Mouse (Mus musculus) lung, postnatal 36 days (tissue): ENCODE data around the gene Ube2s.
"Not testable (repeated sequence)": the region's sequence is repeated elsewhere in the genome, so short reads cannot be mapped to it uniquely, and the experiment has no call there.

ENCODE experiments used
- DNase-seq: peaks from one replicate; pipeline ENCODE4 v3.0.0; 2022; ENCODE audit warnings: mixed read lengths

Ube2s gene

DNA sequence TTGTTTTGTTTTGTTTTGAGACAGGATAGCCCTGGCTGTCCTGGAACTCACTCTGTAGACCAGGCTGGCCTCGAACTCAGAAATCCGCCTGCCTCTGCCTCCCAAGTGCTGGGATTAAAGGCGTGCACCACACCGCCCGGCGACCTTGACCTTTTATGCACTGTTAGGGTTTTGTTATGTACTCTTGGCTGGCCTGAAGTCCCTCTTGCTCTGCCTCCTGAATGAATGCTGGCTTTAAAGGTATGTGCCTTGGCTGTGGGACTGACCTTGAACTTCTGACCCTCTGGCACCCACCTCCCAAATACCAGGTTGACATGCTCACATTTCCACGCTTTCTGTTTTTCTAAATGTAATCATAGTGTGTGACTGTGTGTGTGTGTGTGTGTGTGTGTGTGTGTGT, 8.5 kb upstream of the Ube2s start:
- not testable (repeated sequence) for DNase-seq

DNA sequence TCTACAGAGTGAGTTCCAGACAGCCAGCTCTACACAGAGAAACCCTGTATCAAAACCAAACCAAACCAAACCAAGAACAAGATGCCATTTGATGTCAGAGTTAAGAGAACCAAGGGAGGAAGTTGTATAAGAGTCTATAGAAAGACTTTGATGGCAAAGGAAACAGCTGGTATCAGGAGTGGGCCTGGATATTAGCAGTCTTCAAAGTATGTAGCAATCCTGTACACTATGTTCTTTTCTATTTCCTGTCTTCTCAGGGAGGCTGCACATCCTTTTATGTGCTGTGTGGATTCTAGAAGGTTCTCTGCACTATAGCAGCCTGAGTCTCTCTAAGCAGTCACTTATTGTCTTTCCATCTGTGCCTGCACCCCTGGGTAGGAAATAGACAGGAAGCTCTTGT, 4.2 kb upstream of the Ube2s start:
- no peak for DNase-seq

DNA sequence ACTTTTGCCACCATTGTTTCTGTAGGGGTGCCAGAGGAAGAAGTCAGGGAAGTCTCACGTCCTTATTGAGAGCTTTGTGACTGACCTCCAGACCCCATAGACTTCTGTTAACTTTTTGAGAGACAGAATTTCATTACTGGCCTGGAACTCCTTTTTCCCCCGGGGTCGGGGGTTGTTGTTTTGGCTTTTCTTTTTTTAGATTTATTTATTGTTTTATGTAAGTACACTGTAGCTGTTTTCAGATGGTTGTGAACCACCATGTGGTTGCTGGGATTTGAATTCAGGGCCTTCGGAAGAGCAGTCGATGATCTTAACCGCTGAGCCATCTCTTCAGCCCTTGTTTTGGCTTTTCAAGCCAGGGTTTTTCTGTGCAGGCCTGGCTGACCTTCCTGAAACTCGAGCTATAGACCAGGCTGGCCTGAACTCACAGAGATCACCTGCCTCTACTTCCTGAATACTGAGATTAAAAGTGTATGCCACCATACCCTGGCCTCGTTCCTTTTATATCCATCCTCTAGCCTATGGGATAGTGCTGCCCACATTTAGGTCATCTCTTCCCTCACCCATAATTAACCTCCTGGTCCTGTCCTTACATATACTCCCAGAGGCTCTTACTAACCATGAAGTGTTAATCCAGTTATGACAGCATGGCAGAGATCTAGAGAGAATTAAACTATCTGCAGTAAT, 858 bp upstream of the Ube2s start:
- DNase-seq, result no peak

DNA sequence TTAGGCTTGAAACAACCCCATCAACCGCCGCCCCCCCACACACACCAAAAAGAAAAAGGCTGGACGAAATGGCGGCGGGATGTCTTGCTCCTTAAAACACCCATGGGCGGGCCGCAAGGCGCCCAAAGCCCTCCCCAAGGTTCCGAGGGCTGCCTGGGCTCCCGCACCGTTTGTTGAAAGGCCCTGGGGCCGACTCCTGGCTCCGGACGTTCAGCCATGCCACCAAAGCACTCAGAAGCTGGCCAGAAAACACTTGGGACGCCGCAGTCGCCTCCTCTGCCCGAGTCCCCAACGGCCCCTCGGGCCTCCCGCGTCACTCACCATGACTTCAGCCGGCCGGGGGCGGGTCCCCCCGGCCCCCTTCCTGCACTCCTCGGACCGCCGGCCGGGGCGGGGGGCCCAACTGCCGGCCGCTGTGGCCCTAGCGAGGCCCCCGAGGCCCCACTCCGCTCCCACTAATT, 518 bp downstream of the Ube2s start:
- DNase-seq, result peak; percentile 21

DNA sequence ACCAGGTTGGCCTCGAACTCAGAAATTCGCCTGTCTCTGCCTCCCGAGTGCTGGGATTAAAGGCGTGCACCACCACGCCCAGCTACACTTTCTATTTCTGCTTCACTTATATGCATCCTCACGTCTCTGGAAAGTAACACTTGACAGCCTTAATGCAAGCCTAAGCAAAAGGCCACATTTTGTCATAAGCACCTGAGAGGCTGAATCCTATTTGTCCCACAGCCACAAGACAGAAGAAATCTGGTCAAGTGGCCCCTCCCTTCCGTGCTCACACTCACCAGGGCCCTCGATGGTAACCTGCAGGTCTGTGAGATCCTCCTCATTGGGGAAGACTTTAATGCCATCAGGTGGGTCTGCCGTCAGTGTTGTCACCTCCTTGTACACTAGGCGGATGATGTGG, 1.3 kb downstream of the Ube2s start:
- not testable (repeated sequence) for DNase-seq

DNA sequence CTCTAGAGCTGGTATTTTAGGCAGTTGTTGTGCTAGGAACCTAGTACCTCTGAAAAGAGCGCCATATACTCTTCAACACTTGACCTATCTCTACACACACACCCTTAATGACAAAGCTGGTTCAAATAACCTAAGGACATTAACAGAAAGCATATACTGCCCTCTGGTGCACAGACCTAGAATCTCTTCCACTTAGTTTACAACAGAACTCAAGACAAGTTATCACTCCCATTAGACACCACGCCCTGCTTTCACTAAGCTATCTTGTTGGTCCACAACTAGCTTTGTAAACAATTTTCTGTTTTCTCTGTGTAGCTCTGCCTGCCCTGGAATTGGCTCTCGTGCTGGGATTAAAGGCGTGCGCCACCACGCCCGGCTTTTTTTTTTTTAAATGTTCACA, 5.7 kb downstream of the Ube2s start:
- DNase-seq, result peak; percentile 84

DNA sequence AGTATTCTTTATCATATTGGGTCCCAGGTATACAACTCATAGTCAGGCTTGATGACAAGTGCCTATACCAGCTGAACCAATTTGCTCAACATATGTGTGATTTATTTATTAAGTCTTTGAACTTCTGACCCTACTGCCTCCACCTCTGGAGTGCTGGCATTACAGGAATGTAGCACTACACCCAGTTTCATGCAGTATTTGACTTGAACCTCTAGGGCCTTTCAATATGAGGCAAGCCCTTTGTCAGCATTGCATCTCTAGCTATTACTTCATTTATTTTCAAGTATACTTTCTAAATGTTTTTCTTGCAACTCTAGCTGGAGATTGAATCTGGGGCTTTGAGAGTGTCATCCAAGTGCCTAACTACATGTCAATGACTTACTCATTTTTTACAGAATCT, 10.1 kb downstream of the Ube2s start:
- no peak for DNase-seq

DNA sequence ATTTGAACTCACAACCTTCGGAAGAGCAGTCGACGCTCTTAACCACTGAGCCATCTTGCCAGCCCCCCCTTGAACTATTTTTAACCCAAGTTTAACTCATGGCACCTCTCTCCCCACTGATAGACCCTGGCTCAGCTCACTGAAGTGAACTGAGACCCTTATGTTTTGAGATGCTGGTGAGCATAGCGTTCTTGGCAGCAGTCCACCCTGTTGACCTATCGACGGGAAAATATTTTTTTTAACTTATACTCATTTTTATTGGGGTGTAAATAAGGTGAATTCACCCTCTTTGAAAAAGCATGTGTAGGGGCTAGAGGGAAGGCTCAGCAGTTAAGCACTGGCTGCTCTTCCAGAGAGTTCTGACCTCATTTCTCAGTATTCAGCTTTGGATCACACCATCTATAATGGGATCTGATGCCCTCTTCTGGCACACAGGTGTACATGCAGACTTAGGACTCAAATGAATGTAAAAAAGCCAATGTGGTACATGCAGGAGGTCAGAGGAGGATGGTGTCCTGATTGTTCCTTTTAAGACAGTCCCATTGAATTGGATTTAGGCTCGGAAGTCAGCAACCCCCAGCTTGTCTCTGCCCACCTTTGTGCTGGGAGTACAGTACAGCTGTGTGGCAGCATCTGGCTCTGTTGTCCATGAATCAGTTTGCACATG, 16.5 kb downstream of the Ube2s start:
- DNase-seq, result peak; percentile 61

DNA sequence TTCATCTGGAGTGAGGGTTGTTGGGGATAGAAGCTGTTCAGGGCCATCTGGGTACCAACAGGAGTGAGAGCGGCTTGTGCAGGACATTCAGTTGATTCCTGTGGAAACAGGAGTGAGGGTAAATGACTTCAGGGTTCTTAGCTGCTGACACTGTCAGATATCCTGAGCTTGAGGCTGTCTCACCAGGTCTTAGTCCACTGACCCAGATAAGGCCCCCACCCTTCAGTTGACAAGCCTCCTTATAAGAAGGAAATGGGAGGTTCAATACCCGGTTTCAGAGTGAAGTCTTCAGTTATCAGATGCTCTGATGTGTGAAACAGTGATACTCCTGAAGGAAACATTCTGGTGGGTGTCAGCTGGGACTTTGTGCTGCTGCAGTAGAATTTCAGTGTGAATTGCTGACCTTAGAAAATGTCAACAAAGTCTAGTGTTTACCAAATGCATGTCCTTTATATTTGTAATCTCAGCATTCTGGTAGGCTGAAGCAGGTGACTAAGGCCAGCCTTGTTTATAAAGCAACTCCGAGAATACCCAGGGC, 17.7 kb downstream of the Ube2s start:
- no peak for DNase-seq

DNA sequence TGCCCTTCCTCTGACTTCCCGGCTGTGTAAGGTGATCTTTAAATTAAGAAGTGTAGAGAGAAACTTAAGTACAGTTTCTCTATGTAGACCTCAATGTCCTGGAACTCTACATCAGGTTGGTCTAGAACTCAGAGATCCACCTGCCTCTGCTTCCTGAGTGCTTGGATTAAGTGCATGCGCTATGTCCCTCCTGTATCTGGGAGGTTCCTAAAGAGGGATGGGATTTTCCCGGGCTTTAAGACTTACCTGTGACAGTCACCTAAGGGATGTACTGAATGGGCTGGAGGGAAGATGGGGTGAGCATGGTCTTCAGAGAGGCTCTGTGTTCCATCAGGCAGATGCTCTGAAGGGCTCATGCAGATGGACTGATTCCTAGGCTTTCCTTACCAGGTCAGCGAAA, 18.7 kb downstream of the Ube2s start:
- no peak for DNase-seq

DNA sequence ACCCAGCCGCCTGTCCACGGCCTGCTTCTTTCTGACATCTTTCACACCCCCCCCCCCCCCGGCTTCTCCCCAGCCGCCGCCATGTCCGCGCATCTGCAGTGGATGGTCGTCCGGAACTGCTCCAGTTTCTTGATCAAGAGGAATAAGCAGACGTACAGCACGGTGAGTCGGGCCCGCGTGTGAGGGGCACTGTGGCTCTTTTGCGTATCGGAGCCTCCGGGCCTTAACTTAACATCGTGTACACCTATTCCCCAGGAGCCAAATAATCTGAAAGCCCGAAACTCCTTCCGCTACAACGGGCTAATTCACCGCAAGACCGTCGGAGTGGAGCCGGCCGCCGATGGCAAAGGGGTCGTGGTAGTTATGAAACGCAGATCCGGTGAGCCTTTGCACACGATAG, 19.1 kb downstream of the Ube2s start:
- DNase-seq, result not testable (repeated sequence)

DNA sequence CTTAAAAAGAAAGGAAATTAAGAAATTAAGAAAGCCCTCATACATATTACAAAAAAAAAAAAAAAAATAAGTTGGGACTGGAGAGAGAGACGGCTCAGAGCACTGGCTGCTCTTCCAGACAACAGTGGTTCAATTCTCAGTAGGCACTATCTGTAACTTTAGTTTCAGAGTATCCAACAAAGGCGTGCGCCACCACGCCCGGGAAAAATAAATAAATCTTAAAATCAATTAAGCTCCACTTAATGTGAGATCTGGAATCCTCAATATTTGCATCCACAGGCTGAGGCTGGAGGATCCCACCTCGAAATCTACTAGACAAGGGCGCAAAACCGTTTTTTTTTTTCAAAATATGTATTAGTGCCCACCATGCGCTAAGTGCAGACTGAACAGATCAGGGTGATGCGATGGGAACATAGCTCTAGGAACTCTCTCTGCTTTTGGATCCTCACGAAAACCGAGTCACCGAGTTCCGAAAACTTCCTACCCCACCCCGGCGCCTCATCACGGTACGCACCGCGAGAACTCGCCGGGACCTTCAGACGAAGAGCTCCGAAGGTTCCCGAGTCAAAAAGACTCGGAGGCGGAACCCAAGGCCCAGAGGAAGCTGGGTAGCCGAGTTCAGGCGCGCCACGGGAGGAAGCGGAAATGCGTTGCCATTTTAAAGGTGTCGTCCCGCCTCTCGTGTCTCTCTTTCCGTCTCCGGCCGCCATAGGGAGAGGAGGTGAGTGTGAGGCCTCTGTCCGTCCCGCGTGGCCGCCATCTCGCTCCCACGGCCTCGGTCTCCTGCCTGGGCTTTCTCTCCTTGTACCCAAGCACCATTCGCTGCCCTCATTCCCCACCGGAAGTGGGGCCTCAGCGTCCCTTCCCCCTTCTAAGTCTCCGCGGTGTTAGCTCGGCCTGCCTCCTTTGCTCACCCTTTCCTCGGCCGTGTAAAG, 19.8 kb downstream of the Ube2s start, which contains the start of gene Rpl28:
Gene Rpl28, plus strand, starts transcription at position 597 of the 935 bp plus-strand sequence.
- DNase-seq, result peak; percentile 97

DNA sequence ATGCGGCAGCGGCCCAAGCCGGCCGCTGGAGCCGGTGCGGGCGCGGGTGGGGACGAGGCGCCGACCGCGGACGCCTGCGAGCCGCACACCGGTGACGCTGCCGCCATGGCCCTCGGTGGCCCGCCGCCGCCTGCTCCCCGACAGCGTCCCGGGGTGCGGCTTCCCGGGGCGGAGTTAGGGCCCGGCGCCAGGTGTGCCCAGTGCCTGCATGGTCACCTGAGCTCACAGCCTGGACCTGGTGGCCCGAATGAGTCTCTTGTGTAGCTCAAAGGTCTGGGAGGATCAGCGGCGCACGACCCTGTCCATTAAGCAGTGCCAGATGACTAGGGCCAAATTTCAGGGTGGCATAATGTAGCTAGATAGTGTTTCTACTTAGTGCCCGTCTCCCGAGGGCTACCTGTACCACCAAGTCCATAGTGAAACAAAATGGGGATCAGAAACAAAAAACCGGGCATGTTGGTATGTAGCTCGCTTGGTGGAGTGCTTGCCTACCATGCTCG, 22.9 kb downstream of the Ube2s start, which contains the start of gene Tmem238:
Gene Tmem238, minus strand, starts transcription at position 221 of the 500 bp plus-strand sequence.
- DNase-seq, result peak; percentile 84

DNA sequence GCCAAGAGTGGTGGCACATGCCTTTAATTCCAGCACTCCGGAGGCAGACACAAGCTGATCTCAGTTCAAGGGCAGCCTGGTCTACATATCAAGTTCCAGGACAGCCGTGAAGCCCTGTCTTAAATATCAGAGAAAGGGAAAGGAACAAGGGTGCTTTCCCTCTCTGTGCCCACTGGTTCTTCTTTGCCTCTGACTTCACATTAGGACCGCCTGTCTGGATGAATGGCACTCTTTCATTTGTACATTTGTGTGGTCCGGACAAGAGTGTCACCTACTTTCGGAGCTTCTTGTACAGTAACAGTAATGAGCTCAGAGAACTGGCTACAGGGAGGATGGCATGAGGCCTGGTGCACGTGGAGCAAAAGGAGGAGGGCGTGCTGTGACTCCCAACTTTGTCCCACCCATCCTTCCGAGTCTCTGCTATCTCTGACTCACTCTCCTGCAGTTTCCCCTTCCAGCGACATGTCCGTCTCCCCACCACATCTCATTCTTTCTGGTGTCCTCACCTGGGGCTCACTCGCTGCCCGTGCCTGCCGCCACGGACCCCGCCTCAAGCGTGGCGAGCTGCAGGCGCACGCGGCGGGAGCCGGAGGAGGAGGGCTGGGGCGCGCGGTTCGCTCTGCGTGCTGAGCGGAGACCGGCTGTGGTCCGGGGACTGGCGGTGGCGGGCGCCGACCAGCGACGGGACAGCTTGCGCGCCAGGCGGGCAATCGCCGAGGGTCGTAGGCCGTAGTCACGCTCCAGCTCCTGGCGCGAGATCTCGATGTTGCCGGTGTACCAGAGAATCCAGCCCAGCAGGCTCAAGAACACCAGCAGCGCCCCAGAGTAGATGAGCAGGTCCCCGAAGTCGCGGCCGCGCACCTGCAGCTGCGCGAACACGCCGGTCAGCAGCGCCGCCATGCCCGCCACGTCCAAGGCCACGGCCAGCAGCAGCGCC, 23.6 kb downstream of the Ube2s start:
- peak; percentile 59 for DNase-seq

DNA sequence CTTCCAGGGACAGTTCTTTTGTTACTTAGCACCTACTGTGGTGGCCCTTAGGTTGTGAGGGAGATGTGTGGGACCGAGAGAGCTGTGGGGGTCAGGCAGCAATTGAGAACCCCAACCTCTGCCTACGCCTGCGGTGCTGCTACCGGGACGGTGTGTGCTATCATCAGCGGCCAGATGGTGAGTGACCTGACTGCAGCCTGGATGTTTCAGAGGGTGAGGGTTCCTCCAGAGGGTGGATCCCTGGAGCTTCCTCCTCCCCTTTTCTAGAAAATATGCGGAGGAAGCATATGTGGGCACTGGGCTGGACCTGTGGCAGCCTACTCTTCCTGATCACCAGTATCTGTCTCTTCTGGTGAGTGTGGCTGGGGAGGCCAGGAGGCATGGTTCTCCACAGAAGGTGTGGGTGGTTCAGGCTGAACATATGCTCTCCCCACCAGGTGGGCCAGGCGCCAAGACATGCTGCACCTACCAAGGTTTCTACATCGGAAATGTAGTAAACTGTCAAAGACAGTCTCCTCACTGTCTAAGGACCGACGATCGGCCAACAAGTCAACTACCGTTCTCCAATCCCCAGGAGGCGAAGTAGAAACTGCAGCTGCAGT, 28.6 kb downstream of the Ube2s start:
- no peak for DNase-seq

DNA sequence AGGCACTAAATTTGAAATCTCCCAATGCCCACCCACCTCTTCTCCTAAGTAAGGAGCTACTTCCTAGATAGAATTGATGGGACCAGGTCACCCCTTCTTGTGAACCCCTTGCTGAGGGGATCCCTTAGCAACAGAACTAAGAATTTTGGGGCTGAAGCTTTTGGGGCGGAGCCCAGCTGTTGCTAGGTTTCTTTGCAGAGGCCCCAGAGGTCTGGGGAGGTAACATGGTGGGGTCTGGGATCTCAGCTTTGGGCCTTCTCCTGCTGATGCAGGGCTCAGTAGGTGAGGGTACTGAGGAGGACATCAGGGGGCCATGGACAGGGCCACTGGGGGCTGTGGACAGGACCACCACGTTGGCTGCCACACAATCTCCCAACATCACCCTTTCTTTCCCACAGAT, 29.6 kb downstream of the Ube2s start, which contains the start of the genes Il11 and Tmem190:
Gene Il11, minus strand, starts transcription at position 101 of the 400 bp plus-strand sequence.
Gene Tmem190, plus strand, starts transcription at position 179 of the 400 bp plus-strand sequence.
- no peak for DNase-seq

DNA sequence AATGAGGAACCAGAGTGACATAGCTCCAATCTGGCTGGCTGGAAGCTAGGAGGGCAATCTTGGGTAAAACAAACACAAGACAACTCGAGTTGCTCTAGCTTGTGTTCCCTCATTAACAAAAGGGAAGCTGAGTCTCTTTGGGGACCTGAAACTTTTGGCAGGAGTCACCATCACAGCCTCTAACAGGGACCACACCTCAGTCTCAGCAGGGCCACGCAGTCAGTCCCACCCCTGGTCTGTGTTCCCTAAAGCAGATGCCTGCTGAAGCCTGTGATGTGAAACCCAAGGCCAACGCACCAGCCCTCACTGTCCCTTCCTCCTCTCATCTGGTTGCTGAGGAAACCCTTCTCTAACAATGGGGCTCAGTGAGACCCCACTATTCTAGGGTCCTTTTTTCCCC, 30.3 kb downstream of the Ube2s start:
- DNase-seq, result no peak

DNA sequence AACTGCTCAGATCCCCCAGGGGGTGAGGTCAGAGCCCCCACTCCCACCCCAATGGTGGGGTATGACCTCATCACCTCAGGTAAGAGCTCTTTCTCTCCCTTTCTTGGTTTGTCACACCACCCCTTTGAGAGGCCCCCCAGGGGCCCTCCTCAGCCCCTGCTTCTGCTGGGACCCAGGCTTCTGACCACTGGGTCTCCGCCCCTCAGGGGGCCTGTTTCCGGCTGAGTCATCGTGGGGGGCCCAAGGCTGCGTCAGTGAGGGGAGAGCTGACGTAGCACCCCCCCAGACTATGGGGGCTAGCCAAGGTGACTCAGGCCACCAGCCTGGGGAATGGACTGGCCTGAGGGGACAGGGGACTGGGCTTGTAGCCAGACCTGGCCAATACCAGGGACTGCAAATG, 32.5 kb downstream of the Ube2s start:
- DNase-seq, result no peak

DNA sequence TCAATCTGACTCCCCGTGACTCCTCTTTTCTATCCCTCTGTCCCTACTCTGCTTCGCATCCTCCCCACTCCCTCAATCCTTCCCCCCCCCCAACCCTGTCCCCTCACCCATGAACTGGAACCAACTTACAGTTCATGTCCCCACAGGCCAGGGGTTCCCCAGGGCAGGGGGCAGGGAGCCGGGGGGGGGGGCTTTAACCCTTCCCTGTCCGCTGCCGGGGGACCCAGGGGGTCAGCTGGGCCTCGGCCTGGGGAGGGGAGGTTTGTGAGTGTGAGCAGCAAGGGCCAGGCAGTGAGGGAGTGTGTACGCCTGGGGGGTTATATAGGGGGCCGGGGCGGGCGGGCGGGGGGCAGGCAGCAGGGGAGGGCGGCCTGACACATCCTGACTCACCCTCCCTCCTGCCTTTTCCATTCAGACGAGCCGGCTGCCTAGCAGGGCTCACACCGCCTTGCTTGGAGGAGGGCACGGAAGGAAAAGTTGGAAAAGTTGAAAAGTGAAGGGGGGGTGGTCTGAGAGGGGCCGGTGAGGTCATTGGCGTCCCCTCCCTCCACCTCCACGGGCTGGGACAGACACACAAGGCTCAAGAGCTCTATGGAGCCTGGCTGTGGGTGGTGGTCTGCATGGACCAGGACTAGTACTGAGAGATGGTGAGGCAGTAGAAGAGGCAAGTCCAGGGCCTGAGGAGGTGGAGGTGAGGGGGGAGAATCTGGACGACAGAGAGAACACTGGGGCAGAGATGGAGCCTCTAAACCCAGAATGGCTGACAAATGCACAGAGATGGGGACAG, 34.3 kb downstream of the Ube2s start:
- no peak for DNase-seq
